Mouse (Mus musculus): ENCODE measurements around the gene Rara. TPM values are rescaled to one million over a fixed set of nuclear protein-coding genes. Genes with fewer than 3 reads are reported as not detected.

The Rara gene
- polyA plus RNA-seq, 1 experiment from 2014 or later, result 20.1 TPM

- H3K27ac ChIP-seq (ENCODE audit: low read depth, low read length), result peak overlapping the region; percentile 87
- H3K4me3 ChIP-seq (ENCODE audit: low read depth, low read length), result peak overlapping the region; percentile 53
- ATAC-seq (replicated peaks; ENCODE audit: low FRiP score) (no peak), DNase-seq (ENCODE audit: low spot score) (no peak)
- peaks cover 21% of the 10 kb centered on the region for H3K27me3 ChIP-seq (replicated peaks; ENCODE audit: control insufficient read depth, insufficient read depth, low read length)
- peak overlapping the region; percentile 97 for H3K4me2 ChIP-seq
- peaks cover 90% of the 10 kb centered on the region for H3K4me1 ChIP-seq (replicated peaks; ENCODE audit: control insufficient read depth, insufficient read depth, low read length)
- H3K9ac ChIP-seq (ENCODE audit: low read depth, low read length), result peak overlapping the region; percentile 69; the same call in 1 of the 2 replicates
- H3K9me3 ChIP-seq (ENCODE audit: control insufficient read depth, low read length), result no peaks in the 10 kb centered on the region
- WGBS, result 41% methylated on average over 3 of the region's 3 CpGs
- H3K36me3 ChIP-seq (ENCODE audit: control insufficient read depth, insufficient read depth, low read length), result no peaks in the 10 kb centered on the region
These were observed 14.9 kb downstream of the Rara start for GRCm38 (mm10) chr11:98942555-98942922.

DNA sequence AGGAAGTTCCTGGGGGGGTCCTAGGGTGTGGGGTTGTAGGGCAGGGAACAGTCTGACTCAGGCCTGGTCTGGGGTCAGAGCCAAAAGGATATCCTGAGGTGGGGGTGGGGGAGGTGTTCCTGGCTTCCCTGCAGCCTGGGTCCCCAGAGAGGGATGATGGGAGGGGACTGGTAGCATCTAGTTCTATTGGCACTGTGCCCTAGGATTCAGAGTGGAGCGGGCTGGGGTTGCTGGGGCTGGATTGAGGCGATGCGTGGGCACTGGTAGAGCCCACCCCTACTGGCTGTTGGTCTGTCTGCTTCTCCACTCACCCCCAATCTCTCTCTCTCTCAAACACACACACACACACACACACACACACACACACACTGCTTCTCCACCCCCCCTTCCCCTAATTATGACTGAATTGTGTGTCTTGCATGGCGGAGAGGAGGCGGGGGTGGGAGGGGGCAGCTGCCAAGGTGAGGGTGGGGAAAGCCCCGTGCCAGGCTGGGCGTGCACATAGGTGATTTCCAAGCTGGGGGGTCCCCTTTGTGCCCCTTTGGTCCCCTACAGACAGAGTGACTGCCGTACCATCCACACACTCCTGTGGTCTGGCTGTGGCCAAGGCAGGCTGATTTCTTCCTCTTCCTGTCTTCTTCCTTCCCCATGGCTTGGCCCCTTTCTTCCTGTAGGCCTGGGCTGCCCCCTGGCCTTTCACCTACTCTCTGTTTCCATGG is 15.5 kb downstream of the Rara start:
- H3K4me1 ChIP-seq (replicated peaks; ENCODE audit: control insufficient read depth, insufficient read depth, low read length), result peaks cover 91% of the 10 kb centered on the region
- H3K4me3 ChIP-seq (ENCODE audit: low read depth, low read length), result peak overlapping the region; percentile 0; the same call in 1 of the 2 replicates
- no peaks in the 10 kb centered on the region for H3K9me3 ChIP-seq (ENCODE audit: control insufficient read depth, low read length)
- peak overlapping the region; percentile 87 for H3K27ac ChIP-seq (ENCODE audit: low read depth, low read length)
- DNase-seq (ENCODE audit: low spot score) (no peak), ATAC-seq (replicated peaks; ENCODE audit: low FRiP score) (no peak)
- WGBS, result 68% methylated on average over 8 of the region's 8 CpGs
- H3K4me2 ChIP-seq, result peak overlapping the region; percentile 97
- H3K36me3 ChIP-seq (ENCODE audit: control insufficient read depth, insufficient read depth, low read length), result no peaks in the 10 kb centered on the region
- peaks cover 21% of the 10 kb centered on the region for H3K27me3 ChIP-seq (replicated peaks; ENCODE audit: control insufficient read depth, insufficient read depth, low read length)
- peak overlapping the region; percentile 14 for H3K9ac ChIP-seq (ENCODE audit: low read depth, low read length)

DNA sequence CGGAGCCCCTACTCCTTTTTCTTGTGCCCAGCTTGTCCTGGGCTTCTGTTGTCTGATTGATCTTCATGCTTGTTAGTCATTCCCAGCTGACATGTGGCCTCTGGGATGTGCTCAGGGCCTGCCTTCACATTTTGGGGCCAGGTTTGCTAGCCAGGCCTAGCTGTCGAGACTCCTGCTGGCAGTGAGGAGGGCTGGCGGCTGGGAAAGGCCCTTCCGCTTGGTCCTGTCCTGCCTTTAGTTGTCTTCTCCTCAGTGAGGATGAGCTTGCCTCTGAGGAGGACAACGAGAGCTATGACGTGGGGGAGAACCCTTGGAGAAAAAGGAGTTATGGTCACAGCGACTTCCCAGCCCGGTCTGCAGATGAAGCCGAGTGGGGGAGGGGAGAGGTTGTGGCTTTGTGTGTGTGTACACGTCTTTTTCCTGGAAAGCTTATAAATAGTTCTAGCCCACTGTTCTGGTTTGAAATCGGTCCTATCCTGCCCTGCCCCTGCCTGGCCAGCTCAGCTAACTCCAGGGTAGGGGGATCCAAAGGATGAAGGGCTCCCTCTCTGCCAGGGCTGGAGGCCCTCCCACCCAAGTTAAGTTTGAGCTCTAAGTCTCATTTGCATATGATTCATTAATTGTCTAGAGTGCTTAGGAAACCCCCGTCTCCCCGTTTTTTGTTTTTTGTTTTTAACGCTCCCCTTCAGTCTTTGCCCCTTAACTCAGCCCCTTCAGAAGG is 16.3 kb downstream of the Rara start:
- 30% methylated on average over 14 of the region's 14 CpGs for WGBS
- peak overlapping the region; percentile 26; the same call in 1 of the 2 replicates for H3K9ac ChIP-seq (ENCODE audit: low read depth, low read length)

DNA sequence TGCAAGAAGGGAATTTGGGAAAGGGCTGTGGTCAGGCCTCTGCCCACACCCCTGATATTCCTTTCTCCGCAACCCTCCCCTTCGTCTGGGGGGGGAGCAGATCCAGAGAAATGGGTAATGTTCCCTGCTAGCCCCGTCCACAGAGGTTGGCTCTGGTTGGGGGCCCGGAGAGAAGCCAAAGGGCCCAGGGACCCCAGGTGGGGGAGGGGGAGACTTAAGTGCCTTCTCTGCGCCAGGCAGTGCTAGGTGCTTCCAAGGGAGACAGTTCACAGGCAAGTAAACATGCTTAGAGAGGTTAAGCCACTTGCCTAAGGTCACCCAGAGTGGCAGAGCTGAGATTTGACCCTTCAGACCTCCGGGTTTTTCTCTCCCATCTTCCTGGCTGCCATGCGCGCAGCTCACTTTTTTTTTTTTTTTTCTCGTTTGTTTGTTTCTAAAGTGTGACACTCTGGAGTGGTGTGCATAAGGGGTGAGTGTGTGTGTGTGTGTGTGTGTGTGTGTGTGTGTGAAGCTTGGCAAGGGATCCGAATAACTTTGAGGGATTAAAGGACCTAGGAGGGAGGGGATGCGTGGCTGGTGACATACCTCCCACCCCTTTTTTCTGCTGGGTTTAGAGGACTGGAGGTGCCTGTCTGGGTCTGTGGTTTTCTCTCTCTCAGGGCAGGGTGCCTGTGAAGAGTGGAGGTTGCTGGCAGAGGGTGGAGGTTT is 17.4 kb downstream of the Rara start:
- 0 out of 2 replicates have a peak overlapping the region, but pooled peaks have one; percentile 37 for H3K9ac ChIP-seq (ENCODE audit: low read depth, low read length)
- 42% methylated on average over 11 of the region's 11 CpGs for WGBS
- H3K27ac ChIP-seq (ENCODE audit: low read depth, low read length), result peak overlapping the region; percentile 59
- DNase-seq (ENCODE audit: low spot score) (no peak), ATAC-seq (replicated peaks; ENCODE audit: low FRiP score) (no peak)
- 0 out of 2 replicates have a peak overlapping the region, but pooled peaks have one; percentile 8 for H3K4me3 ChIP-seq (ENCODE audit: low read depth, low read length)
- no peaks in the 10 kb centered on the region for H3K36me3 ChIP-seq (ENCODE audit: control insufficient read depth, insufficient read depth, low read length)
- no peaks in the 10 kb centered on the region for H3K9me3 ChIP-seq (ENCODE audit: control insufficient read depth, low read length)
- peaks cover 87% of the 10 kb centered on the region for H3K4me1 ChIP-seq (replicated peaks; ENCODE audit: control insufficient read depth, insufficient read depth, low read length)
- H3K4me2 ChIP-seq, result peak overlapping the region; percentile 97
- H3K27me3 ChIP-seq (replicated peaks; ENCODE audit: control insufficient read depth, insufficient read depth, low read length), result peaks cover 4% of the 10 kb centered on the region; the same call in 1 of the 2 replicates

More for the DNA sequence above, 16.3 kb downstream of the Rara start:
- Histone ChIP-seq H3K4me3 (ENCODE audit: low read depth, low read length) (peak overlapping the region; percentile 0; the same call in 1 of the 2 replicates), H3K27me3 (replicated peaks; ENCODE audit: control insufficient read depth, insufficient read depth, low read length) (peaks cover 13% of the 10 kb centered on the region), H3K27ac (ENCODE audit: low read depth, low read length) (peak overlapping the region; percentile 81), H3K9me3 (ENCODE audit: control insufficient read depth, low read length) (no peaks in the 10 kb centered on the region), H3K36me3 (ENCODE audit: control insufficient read depth, insufficient read depth, low read length) (no peaks in the 10 kb centered on the region), H3K4me1 (replicated peaks; ENCODE audit: control insufficient read depth, insufficient read depth, low read length) (peaks cover 91% of the 10 kb centered on the region), H3K4me2 (peak overlapping the region; percentile 97)
- DNase-seq (ENCODE audit: low spot score), result no peak
- no peak for ATAC-seq (replicated peaks; ENCODE audit: low FRiP score)

- DNase-seq (ENCODE audit: low spot score) (no peak), ATAC-seq (replicated peaks; ENCODE audit: low FRiP score) (no peak)
- Histone ChIP-seq H3K4me1 (replicated peaks; ENCODE audit: control insufficient read depth, insufficient read depth, low read length) (peaks cover 82% of the 10 kb centered on the region), H3K9ac (ENCODE audit: low read depth, low read length) (no peak overlapping the region; the same call in 1 of the 2 replicates), H3K4me2 (peak overlapping the region; percentile 97; the same call in 1 of the 2 replicates), H3K4me3 (ENCODE audit: low read depth, low read length) (no peak overlapping the region), H3K27me3 (replicated peaks; ENCODE audit: control insufficient read depth, insufficient read depth, low read length) (0 out of 2 replicates have a peak, but pooled peaks cover 2% of the 10 kb centered on the region), H3K36me3 (ENCODE audit: control insufficient read depth, insufficient read depth, low read length) (0 out of 2 replicates have a peak, but pooled peaks cover 2% of the 10 kb centered on the region), H3K27ac (ENCODE audit: low read depth, low read length) (0 out of 2 replicates have a peak overlapping the region, but pooled peaks have one; percentile 7), H3K9me3 (ENCODE audit: control insufficient read depth, low read length) (no peaks in the 10 kb centered on the region)
- 57% methylated on average over 3 of the region's 3 CpGs for WGBS
These were observed 18.0 kb downstream of the Rara start for GRCm38 (mm10) chr11:98945605-98945977.

DNA sequence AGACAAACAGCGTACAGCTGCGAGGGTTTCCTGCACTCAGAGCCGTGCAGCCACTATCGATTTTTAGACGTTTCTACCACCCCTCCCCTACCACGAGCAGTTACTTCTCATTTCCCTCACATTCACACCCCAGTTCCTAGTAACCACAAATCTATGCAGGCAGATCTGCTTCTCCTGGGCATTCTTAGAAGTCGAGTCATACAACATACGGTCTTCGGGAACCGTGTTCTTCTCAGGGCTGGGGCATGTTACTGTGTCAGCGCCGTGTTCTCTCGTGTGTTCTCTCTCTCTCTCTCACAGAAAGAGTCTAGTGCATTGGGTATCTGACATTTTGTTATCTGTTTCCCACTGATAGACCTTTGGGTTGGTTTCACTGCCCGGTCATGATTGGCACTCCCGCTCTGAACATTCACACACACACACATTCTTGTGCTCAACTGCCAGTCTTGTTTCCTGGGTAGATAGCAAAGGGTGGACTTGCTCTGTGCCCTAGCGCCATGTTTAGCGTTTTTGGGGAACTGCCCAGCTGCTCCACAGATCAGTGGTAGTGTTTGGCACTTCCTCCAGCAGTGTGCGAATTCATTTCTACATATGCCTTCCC is 20.5 kb downstream of the Rara start:
- Histone ChIP-seq H3K9ac (ENCODE audit: low read depth, low read length) (no peak overlapping the region), H3K27ac (ENCODE audit: low read depth, low read length) (peak overlapping the region; percentile 2; the same call in 1 of the 2 replicates), H3K27me3 (replicated peaks; ENCODE audit: control insufficient read depth, insufficient read depth, low read length) (0 out of 2 replicates have a peak, but pooled peaks cover 2% of the 10 kb centered on the region), H3K36me3 (ENCODE audit: control insufficient read depth, insufficient read depth, low read length) (peaks cover 5% of the 10 kb centered on the region; the same call in 1 of the 2 replicates), H3K4me3 (ENCODE audit: low read depth, low read length) (no peak overlapping the region; the same call in 1 of the 2 replicates), H3K9me3 (ENCODE audit: control insufficient read depth, low read length) (no peaks in the 10 kb centered on the region), H3K4me1 (replicated peaks; ENCODE audit: control insufficient read depth, insufficient read depth, low read length) (peaks cover 62% of the 10 kb centered on the region), H3K4me2 (peak overlapping the region; percentile 33)
- WGBS, result 29% methylated on average over 18 of the region's 18 CpGs
- no peak for DNase-seq (ENCODE audit: low spot score)
- ATAC-seq (replicated peaks; ENCODE audit: low FRiP score), result peak; percentile 32; the same call in 1 of the 2 replicates

- Histone ChIP-seq H3K27ac (ENCODE audit: low read depth, low read length) (no peak overlapping the region), H3K4me3 (ENCODE audit: low read depth, low read length) (no peak overlapping the region), H3K27me3 (replicated peaks; ENCODE audit: control insufficient read depth, insufficient read depth, low read length) (0 out of 2 replicates have a peak, but pooled peaks cover 2% of the 10 kb centered on the region), H3K4me1 (replicated peaks; ENCODE audit: control insufficient read depth, insufficient read depth, low read length) (peaks cover 60% of the 10 kb centered on the region), H3K9me3 (ENCODE audit: control insufficient read depth, low read length) (no peaks in the 10 kb centered on the region), H3K36me3 (ENCODE audit: control insufficient read depth, insufficient read depth, low read length) (peaks cover 5% of the 10 kb centered on the region; the same call in 1 of the 2 replicates), H3K4me2 (no peak overlapping the region), H3K9ac (ENCODE audit: low read depth, low read length) (no peak overlapping the region)
- DNase-seq (ENCODE audit: low spot score), result no peak
- 68% methylated on average over 12 of the region's 12 CpGs for WGBS
- no peak for ATAC-seq (replicated peaks; ENCODE audit: low FRiP score)
These were observed 21.8 kb downstream of the Rara start for GRCm38 (mm10) chr11:98949242-98949957.

All from liver, embryonic 11.5 days (tissue).